Mouse (Mus musculus): ENCODE data around the gene Isx.

The Isx gene

DNA sequence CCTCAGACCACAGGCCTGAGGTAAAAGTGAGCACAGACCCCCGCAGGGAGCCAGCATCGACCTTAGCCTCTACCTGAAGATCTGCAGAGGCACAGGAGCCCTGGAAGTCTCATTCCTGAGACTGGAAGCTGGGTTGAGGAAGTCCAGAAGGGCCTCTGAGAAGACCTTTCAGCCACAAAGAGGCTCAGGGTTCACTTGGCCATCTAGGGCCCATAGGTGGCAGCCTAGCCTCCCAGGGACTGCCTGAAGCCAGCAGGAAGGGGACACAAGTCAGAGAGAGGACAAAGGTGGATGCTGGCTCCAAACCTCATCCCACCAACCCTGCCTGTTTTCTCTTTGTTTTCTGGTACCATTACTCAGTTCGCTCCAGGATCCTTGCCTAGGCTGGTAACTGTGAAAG, at the start of gene Isx:
Gene Isx, plus strand, starts transcription at position 234 of the 400 bp plus-strand sequence.
- DNase-seq (ENCODE audit: low spot score in 2 of 2) = no peak

- DNase-seq (ENCODE audit: low spot score in 2 of 2) = no peak
Observed at GRCm38 (mm10) chr8:74827689-74828088, 45.3 kb upstream of the Isx start.

GRCm38 (mm10) chr8:74831322-74831721, 41.7 kb upstream of the Isx start:
- DNase-seq (ENCODE audit: low spot score in 2 of 2) = no peak

GRCm38 (mm10) chr8:74834246-74834645, 38.7 kb upstream of the Isx start:
- no peak for DNase-seq (ENCODE audit: low spot score in 2 of 2)

DNA sequence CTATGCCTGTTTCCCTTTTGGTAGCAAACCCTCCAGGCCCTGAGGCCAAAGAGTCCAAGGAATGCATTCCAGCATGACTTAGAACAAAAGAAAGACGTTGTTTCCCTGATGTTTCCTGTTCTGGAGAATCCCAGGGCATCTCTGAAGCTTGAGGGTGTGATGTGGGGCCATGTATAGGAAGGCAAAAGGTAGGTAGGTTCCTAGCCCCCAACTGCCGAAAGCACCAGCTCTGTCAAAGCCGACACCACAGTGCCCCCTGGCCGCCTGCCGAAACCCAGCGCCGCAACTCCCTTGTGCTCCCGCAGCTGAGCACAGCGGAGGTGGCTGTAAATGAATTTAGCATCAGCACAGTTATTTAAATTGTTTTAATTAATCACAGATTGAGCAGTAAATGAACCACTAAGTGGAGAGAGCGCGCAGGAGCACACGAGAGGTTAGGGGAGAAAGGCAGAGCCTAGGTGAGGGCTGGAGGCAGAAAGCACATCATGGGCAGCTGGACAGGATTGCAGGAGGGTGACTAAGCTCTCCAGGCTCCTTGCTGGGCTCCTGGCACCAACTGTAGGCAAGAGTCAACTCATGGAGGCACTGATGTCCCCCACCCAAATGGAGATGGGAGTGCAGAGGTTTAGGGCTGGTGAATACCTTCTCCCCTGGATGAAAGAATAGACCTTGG, 25.5 kb upstream of the Isx start:
- DNase-seq (ENCODE audit: low spot score in 2 of 2) = no peak

GRCm38 (mm10) chr8:74848707-74849106, 24.3 kb upstream of the Isx start:
- DNase-seq (ENCODE audit: low spot score in 2 of 2) = no peak

DNA sequence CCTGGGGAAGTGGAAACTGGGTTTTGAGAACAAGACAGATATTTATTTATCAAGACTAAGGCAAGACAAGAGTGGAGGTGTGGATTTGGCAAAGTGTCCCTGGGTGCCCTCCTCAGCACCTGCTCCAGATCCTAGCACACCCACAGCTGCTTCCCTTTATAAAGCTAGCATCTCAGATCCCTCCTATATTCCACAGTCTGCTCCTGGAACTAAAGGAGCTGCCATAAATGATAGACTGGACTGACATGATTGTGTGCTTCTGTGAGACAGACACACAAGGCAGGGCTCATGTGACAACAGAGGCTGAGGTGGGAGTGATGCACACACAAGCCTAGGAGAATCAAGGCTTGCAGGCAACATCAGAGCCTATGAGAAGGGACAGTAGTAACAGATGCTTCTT, 22.0 kb upstream of the Isx start:
- peak in 1 of 2 experiments; percentile 47 for DNase-seq (ENCODE audit: low spot score in 2 of 2)

- DNase-seq (ENCODE audit: low spot score in 2 of 2) = no peak
Observed at GRCm38 (mm10) chr8:74851837-74852236, 21.1 kb upstream of the Isx start.

- peak in 1 of 2 experiments; percentile 75 for DNase-seq (ENCODE audit: low spot score in 2 of 2)
Observed at GRCm38 (mm10) chr8:74853488-74853887, 19.5 kb upstream of the Isx start.

DNA sequence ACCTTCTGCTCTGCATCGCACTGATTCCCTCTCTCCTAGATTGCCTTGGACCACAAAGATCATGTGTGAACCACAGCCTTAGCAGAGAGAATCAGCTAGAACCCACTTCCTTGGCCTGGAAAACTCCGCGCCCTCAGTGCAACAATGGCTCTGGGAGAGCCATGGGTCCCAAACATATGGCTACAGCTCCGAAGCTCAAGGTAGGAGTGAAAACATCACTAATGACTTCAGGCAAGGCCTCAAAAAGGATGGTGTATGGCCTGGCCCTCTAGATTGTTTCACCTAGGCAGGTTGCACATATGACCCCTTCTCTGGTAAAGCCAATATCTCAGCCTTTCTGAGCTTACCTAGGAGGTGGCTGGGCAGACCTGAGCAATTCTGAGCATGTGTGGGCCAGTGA, 18.2 kb upstream of the Isx start:
- no peak for DNase-seq (ENCODE audit: low spot score in 2 of 2)

- no peak for DNase-seq (ENCODE audit: low spot score in 2 of 2)
Observed at GRCm38 (mm10) chr8:74855341-74855740, 17.6 kb upstream of the Isx start.

GRCm38 (mm10) chr8:74859241-74859640, 13.7 kb upstream of the Isx start:
- no peak for DNase-seq (ENCODE audit: low spot score in 2 of 2)

DNA sequence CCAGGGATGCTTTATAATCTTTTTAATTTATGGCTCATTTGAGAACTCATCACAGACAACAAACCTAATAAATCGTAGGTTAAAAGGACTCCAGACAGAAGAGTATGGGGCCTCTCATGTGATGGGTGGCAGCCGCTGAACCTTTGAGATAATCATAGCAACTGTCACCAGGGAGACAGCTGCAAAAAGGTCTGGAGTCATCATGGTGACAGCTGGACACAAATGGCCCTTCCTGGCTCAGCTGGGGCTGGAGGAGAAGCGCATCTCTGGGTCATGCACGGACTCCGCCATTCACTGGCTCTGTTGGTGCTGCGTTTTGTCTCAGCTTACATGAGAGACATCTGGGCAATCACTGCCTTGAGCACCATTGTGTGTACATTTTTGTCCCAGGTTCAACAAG, 12.5 kb upstream of the Isx start:
- DNase-seq (ENCODE audit: low spot score in 2 of 2) = no peak

- no peak for DNase-seq (ENCODE audit: low spot score in 2 of 2)
Observed at GRCm38 (mm10) chr8:74862598-74862997, 10.4 kb upstream of the Isx start.

- no peak for DNase-seq (ENCODE audit: low spot score in 2 of 2)
Observed at GRCm38 (mm10) chr8:74870346-74870949, 2.5 kb upstream of the Isx start.

DNA sequence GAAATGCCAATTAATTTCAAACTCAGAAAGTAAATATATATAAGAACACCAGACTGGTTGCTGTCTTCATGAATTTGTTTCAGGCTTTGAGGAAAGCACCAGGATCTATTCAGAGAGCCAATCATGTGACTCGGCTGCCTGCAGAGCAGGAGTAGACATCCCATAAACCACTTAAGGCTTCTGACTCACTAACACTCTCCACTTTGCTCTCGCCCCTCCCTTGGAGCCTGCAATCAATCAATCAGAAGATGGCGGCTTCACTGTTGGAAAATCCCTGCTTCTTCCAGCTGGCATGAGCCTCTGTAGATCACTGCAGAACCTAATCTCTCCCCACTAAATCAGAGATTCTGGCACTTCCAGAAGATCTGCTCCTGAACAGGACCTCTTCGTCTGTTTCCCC, 1.3 kb upstream of the Isx start:
- no peak for DNase-seq (ENCODE audit: low spot score in 2 of 2)

- no peak for DNase-seq (ENCODE audit: low spot score in 2 of 2)
Observed at GRCm38 (mm10) chr8:74872151-74872823, 686 bp upstream of the Isx start.

- no peak for DNase-seq (ENCODE audit: low spot score in 2 of 2)
Observed at GRCm38 (mm10) chr8:74874565-74874964, 1.6 kb downstream of the Isx start.

GRCm38 (mm10) chr8:74878637-74879036, 5.7 kb downstream of the Isx start:
- no peak for DNase-seq (ENCODE audit: low spot score in 2 of 2)

- peak in 1 of 2 experiments; percentile 46 for DNase-seq (ENCODE audit: low spot score in 2 of 2)
Observed at GRCm38 (mm10) chr8:74888763-74889162, 15.8 kb downstream of the Isx start.

- peak in 1 of 2 experiments; percentile 62 for DNase-seq (ENCODE audit: low spot score in 2 of 2)
Observed at GRCm38 (mm10) chr8:74891030-74891429, 18.1 kb downstream of the Isx start.

DNA sequence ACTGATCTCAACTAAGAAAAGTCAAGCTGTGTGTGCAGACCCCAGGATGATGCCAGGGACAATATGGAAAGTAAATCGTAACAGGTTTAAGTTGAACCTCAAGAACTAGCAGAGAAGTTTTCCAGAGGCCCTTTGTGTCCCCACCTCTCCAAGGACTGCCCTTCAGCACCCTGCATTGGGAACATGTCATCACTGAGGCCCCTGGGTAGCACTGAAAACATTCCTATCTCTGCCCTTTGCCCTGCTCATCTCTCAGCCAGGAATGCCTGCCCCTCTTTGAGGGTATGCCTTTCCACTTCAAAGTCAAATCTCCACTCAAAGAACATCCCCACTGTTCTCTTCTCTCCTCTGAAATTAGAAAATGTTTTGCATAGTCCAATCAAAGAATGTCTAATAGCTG, 23.3 kb downstream of the Isx start:
- no peak for DNase-seq (ENCODE audit: low spot score in 2 of 2)

GRCm38 (mm10) chr8:74897315-74897714, 24.3 kb downstream of the Isx start:
- DNase-seq (ENCODE audit: low spot score in 2 of 2) = no peak

Measured in left cerebral cortex, adult 9 months (tissue).